Mouse (Mus musculus) heart, postnatal 0 days (tissue): ENCODE data around the gene Peli2. TPM values are rescaled to one million over a fixed set of nuclear protein-coding genes. Genes with fewer than 3 reads are reported as not detected.

Source experiments
- ATAC-seq: fragments of 200-750 bp; cut with Nextera tagmentation; 2 replicates; pipeline ENCODE4 v1.8.0; 2017; ENCODE audit warnings: low read depth, moderate number of reproducible peaks, moderate library complexity; ENCODE audit not compliant: insufficient read depth
- DNase-seq: peaks from one replicate; pipeline ENCODE4 v3.0.0-alpha.2; 2016; ENCODE audit warnings: low spot score
- H3K27ac ChIP-seq: fragments of 300-500 bp; sonication (generic); 2 replicates; pipeline ENCODE4 v1.5.1; 2014; ENCODE audit warnings: low read depth, mild to moderate bottlenecking
- H3K27me3 ChIP-seq: fragments of 300-500 bp; sonication (generic); 2 replicates; pipeline ENCODE4 v1.6.1; 2014; ENCODE audit warnings: low read length, mixed read lengths; ENCODE audit not compliant: control insufficient read depth, insufficient read depth
- H3K36me3 ChIP-seq: fragments of 300-500 bp; sonication (generic); replicated peaks from 2 replicates; pipeline ENCODE4 v1.6.1; 2014; ENCODE audit warnings: low read length, mixed read lengths; ENCODE audit not compliant: control insufficient read depth, insufficient read depth
- H3K4me1 ChIP-seq: fragments of 300-500 bp; sonication (generic); 2 replicates; pipeline ENCODE4 v1.6.1; 2014; ENCODE audit warnings: antibody characterized with exemption; ENCODE audit not compliant: control insufficient read depth, insufficient read depth
- H3K4me2 ChIP-seq: fragments of 300-500 bp; sonication (generic); 2 replicates; pipeline ENCODE4 v1.6.1; 2014; ENCODE audit warnings: low read depth, mild to moderate bottlenecking, low read length, moderate library complexity
- H3K4me3 ChIP-seq: fragments of 300-500 bp; sonication (generic); 2 replicates; pipeline ENCODE4 v1.5.1; 2014; ENCODE audit warnings: low read depth, low read length
- H3K9ac ChIP-seq: fragments of 300-500 bp; sonication (generic); replicated peaks from 2 replicates; pipeline ENCODE4 v1.6.1; 2014; ENCODE audit warnings: low read depth, low read length, mixed read lengths
- H3K9me3 ChIP-seq: fragments of 300-500 bp; sonication (generic); replicated peaks from 2 replicates; pipeline ENCODE4 v1.6.1; 2016; ENCODE audit warnings: low read length; ENCODE audit not compliant: control insufficient read depth
- CTCF ChIP-seq: IDR thresholded peaks from 2 replicates; pipeline ENCODE4 v1.5.1; 2016; ENCODE audit warnings: antibody characterized with exemption, control low read depth, low read depth
- EP300 ChIP-seq: IDR thresholded peaks from 2 replicates; pipeline ENCODE4 v1.6.1; 2016; ENCODE audit warnings: antibody characterized with exemption, low read depth
- WGBS: fragments of 180-500 bp; shearing (Covaris S2); extraction: QIAGEN DNeasy Blood & Tissue Kit; methylation state at CpG from one replicate; pipeline ENCODE4 v1.1.7; 2014; 5-methylcytosine and 5-hydroxymethylcytosine counted together
- polyA plus RNA-seq: library from polyadenylated mRNA; unstranded; fragments of >200 nt; fragmentation: Nextera tagmentation; extraction: Ambion mirVana; gene quantifications from 2 replicates; pipeline ENCODE4 v1.2.1, GENCODE M21; 2015
- total RNA-seq: library from RNA; depleted of rRNA; stranded (reverse); fragments of >200 nt; gene quantifications from 2 replicates; pipeline ENCODE4 v1.2.3, GENCODE M21; 2014; ENCODE audit warnings: low replicate concordance

Gene Peli2
- total and polyA plus RNA-seq, 2 experiments from 2014 or later = 2.1 to 18.2 TPM

- no peak overlapping the region for H3K4me3 ChIP-seq
- DNase-seq (no peak), ATAC-seq (no peak)
- no peaks in the 10 kb centered on the region for H3K27me3 ChIP-seq
- H3K9ac ChIP-seq = no peak overlapping the region
- no peak overlapping the region for H3K27ac ChIP-seq
- H3K4me1 ChIP-seq = no peaks in the 10 kb centered on the region
- no peak for TF ChIP-seq EP300
- no peak for TF ChIP-seq CTCF
- no peaks in the 10 kb centered on the region for H3K36me3 ChIP-seq
- no peak overlapping the region for H3K4me2 ChIP-seq
- H3K9me3 ChIP-seq = 0 out of 2 replicates have a peak, but pooled peaks cover under 1% of the 10 kb centered on the region
- WGBS = 73% methylated on average over 6 of the region's 6 CpGs
Observed at GRCm38 (mm10) chr14:48266710-48267109, 146.1 kb downstream of the Peli2 start.

GRCm38 (mm10) chr14:48278291-48278690 lies 157.7 kb downstream of the Peli2 start:
- no peak for ATAC-seq
- Histone ChIP-seq H3K9ac (no peak overlapping the region), H3K36me3 (no peaks in the 10 kb centered on the region), H3K4me2 (no peak overlapping the region), H3K4me3 (no peak overlapping the region), H3K27ac (no peak overlapping the region), H3K27me3 (no peaks in the 10 kb centered on the region), H3K4me1 (no peaks in the 10 kb centered on the region), H3K9me3 (peaks cover 5% of the 10 kb centered on the region; the same call in 1 of the 2 replicates)
- TF ChIP-seq EP300 (no peak), CTCF (no peak)
- WGBS = 61% methylated on average over 1 of the region's 1 CpGs
- DNase-seq = no peak

- H3K9me3 ChIP-seq = no peaks in the 10 kb centered on the region
- 71% methylated on average over 5 of the region's 5 CpGs for WGBS
- H3K4me2 ChIP-seq = no peak overlapping the region
- no peak overlapping the region for H3K4me3 ChIP-seq
- ATAC-seq (no peak), DNase-seq (no peak)
- no peaks in the 10 kb centered on the region for H3K36me3 ChIP-seq
- 0 out of 2 replicates have a peak, but pooled peaks cover 4% of the 10 kb centered on the region for H3K4me1 ChIP-seq
- TF ChIP-seq CTCF = no peak
- TF ChIP-seq EP300 = no peak
- no peak overlapping the region for H3K27ac ChIP-seq
- H3K9ac ChIP-seq = no peak overlapping the region
- H3K27me3 ChIP-seq = no peaks in the 10 kb centered on the region
Observed at GRCm38 (mm10) chr14:48286949-48287348, 166.3 kb downstream of the Peli2 start.

GRCm38 (mm10) chr14:48287581-48287980 lies 167.0 kb downstream of the Peli2 start:
- Histone ChIP-seq H3K9me3 (no peaks in the 10 kb centered on the region), H3K27me3 (no peaks in the 10 kb centered on the region), H3K4me1 (0 out of 2 replicates have a peak, but pooled peaks cover 4% of the 10 kb centered on the region), H3K4me3 (no peak overlapping the region), H3K4me2 (no peak overlapping the region), H3K27ac (no peak overlapping the region), H3K36me3 (no peaks in the 10 kb centered on the region), H3K9ac (no peak overlapping the region)
- TF ChIP-seq CTCF (no peak), EP300 (no peak)
- DNase-seq (no peak), ATAC-seq (no peak)
- WGBS = 80% methylated on average over 4 of the region's 4 CpGs

- no peak overlapping the region for H3K9ac ChIP-seq
- 63% methylated on average over 2 of the region's 2 CpGs for WGBS
- no peak overlapping the region for H3K4me3 ChIP-seq
- H3K4me2 ChIP-seq = no peak overlapping the region
- no peak overlapping the region for H3K27ac ChIP-seq
- ATAC-seq (no peak; the same call in 1 of the 2 replicates), DNase-seq (no peak)
- H3K9me3 ChIP-seq = no peaks in the 10 kb centered on the region
- H3K27me3 ChIP-seq = no peaks in the 10 kb centered on the region
- 0 out of 2 replicates have a peak, but pooled peaks cover 4% of the 10 kb centered on the region for H3K4me1 ChIP-seq
- no peak for TF ChIP-seq CTCF
- no peak for TF ChIP-seq EP300
- no peaks in the 10 kb centered on the region for H3K36me3 ChIP-seq
Observed at GRCm38 (mm10) chr14:48288600-48288999, 168.0 kb downstream of the Peli2 start.
